Mouse (Mus musculus) kidney, postnatal 0 days (tissue): Measurements from ENCODE around the gene Tbc1d1. TPM values are rescaled to one million over a fixed set of nuclear protein-coding genes. Genes with fewer than 3 reads are reported as not detected.
A peak's percentile ranks its signal among the peaks of the same experiment; 100 is the strongest.

Experiments used
- ATAC-seq: fragments of 200-750 bp; cut with Nextera tagmentation; replicated peaks from 2 replicates; pipeline ENCODE4 v1.8.0; 2017; ENCODE audit warnings: low read depth, moderate number of reproducible peaks, moderate TSS enrichment, moderate library complexity; ENCODE audit not compliant: low FRiP score
- DNase-seq: peaks from one replicate; pipeline ENCODE4 v3.0.0-alpha.2; 2016; ENCODE audit warnings: low spot score
- H3K27ac ChIP-seq: fragments of 300-500 bp; sonication (generic); 2 replicates; pipeline ENCODE4 v1.5.1; 2014; ENCODE audit warnings: mild to moderate bottlenecking
- H3K27me3 ChIP-seq: fragments of 300-500 bp; sonication (generic); 2 replicates; pipeline ENCODE4 v1.6.1; 2014; ENCODE audit warnings: low read length, mixed read lengths; ENCODE audit not compliant: insufficient read depth
- H3K36me3 ChIP-seq: fragments of 300-500 bp; sonication (generic); 2 replicates; pipeline ENCODE4 v1.6.1; 2014; ENCODE audit warnings: low read length, mixed read lengths; ENCODE audit not compliant: insufficient read depth
- H3K4me1 ChIP-seq: fragments of 300-500 bp; sonication (generic); replicated peaks from 2 replicates; pipeline ENCODE4 v1.6.1; 2014; ENCODE audit warnings: antibody characterized with exemption, low read length, mixed read lengths; ENCODE audit not compliant: insufficient read depth
- H3K4me2 ChIP-seq: fragments of 300-500 bp; sonication (generic); 2 replicates; pipeline ENCODE4 v1.6.1; 2014; ENCODE audit warnings: mild to moderate bottlenecking, low read length, moderate library complexity, mixed read lengths
- H3K4me3 ChIP-seq: fragments of 300-500 bp; sonication (generic); replicated peaks from 2 replicates; pipeline ENCODE4 v1.5.1; 2014; ENCODE audit warnings: low read depth, low read length
- H3K9ac ChIP-seq: fragments of 300-500 bp; sonication (generic); 2 replicates; pipeline ENCODE4 v1.6.1; 2014; ENCODE audit warnings: low read depth, low read length
- H3K9me3 ChIP-seq: fragments of 300-500 bp; sonication (generic); replicated peaks from 2 replicates; pipeline ENCODE4 v1.6.1; 2016; ENCODE audit warnings: low read length, inconsistent platforms, mixed read lengths
- CTCF ChIP-seq: IDR thresholded peaks from 2 replicates; pipeline ENCODE4 v1.5.1; 2016; ENCODE audit warnings: antibody characterized with exemption, low read depth, mild to moderate bottlenecking, moderate library complexity
- WGBS: fragments of 180-500 bp; shearing (Covaris S2); extraction: QIAGEN DNeasy Blood & Tissue Kit; methylation state at CpG from one replicate; pipeline ENCODE4 v1.1.7; 2014; 5-methylcytosine and 5-hydroxymethylcytosine counted together
- polyA plus RNA-seq: library from polyadenylated mRNA; unstranded; fragments of >200 nt; fragmentation: Nextera tagmentation; extraction: Ambion mirVana; gene quantifications from 2 replicates; pipeline ENCODE4 v1.2.1, GENCODE M21; 2015

Gene Tbc1d1
- polyA plus RNA-seq, 1 experiment from 2014 or later, result 26.2 TPM

DNA sequence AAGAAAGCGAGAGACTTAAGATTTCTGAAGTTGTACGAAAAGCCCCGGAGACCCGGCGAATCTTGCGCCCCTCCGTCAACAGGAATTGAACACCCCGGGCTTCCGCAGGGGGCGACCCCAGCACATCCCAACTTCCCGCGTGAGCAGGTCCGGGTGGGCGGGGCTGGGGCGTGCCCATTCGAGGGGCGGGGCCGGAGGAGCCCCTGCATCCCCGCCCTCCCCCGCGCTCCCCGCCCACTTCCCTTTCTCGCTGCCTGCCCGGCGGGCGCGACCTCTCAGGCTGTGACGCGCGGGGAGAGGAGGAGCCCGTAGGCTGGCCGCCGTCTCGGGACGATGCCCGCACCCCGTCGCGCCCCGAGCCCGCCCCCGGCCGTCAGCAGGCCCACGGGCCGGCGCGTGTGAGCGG, 74.0 kb downstream of the Tbc1d1 start:
- Histone ChIP-seq H3K27me3 (no peaks in the 10 kb centered on the region), H3K27ac (peak overlapping the region; percentile 77), H3K4me3 (peak overlapping the region; percentile 71), H3K9me3 (no peaks in the 10 kb centered on the region), H3K4me1 (peaks cover 14% of the 10 kb centered on the region), H3K9ac (peak overlapping the region; percentile 82), H3K4me2 (peak overlapping the region; percentile 96), H3K36me3 (no peaks in the 10 kb centered on the region)
- 0 out of 2 replicates have a peak, but pooled peaks have one; percentile 1 for TF ChIP-seq CTCF
- peak; percentile 96 for ATAC-seq
- peak; percentile 96 for DNase-seq
- WGBS, result 1% methylated on average over 44 of the region's 48 CpGs

DNA sequence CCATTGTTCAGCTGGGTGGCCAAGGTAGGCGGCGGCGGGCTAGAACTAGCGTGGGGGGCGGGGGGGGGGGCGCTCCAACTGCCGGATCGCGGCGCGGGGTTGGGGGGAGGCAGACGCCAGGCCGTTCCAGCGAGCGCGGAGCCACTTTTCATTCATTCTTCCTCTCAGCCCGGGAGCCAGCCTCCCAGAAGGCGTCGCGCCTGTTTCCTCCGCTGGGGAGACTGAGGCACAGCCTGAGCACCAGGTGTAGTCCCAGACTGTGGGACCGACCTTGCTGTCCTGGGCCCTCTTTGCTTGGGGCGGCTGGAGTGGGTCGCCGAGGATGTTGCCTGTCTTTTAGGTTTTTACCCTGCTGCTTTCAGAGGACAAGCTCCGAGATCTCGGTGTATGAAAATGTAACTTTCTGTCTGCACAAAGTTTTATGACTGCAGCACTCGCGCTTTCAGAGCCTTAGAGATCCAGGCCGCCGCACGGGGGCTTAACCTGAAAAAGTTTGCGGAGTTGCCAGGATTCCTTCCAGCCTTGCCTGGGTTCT, 74.5 kb downstream of the Tbc1d1 start:
- no peak for DNase-seq
- WGBS, result under 1% methylated on average over 23 of the region's 33 CpGs
- H3K36me3 ChIP-seq, result no peaks in the 10 kb centered on the region
- H3K4me1 ChIP-seq, result peaks cover 16% of the 10 kb centered on the region
- H3K4me2 ChIP-seq, result peak overlapping the region; percentile 96
- H3K27me3 ChIP-seq, result no peaks in the 10 kb centered on the region
- H3K27ac ChIP-seq, result peak overlapping the region; percentile 77
- no peaks in the 10 kb centered on the region for H3K9me3 ChIP-seq
- ATAC-seq, result peak; percentile 38; the same call in 1 of the 2 replicates
- TF ChIP-seq CTCF, result no peak
- peak overlapping the region; percentile 82 for H3K9ac ChIP-seq
- peak overlapping the region; percentile 71 for H3K4me3 ChIP-seq

DNA sequence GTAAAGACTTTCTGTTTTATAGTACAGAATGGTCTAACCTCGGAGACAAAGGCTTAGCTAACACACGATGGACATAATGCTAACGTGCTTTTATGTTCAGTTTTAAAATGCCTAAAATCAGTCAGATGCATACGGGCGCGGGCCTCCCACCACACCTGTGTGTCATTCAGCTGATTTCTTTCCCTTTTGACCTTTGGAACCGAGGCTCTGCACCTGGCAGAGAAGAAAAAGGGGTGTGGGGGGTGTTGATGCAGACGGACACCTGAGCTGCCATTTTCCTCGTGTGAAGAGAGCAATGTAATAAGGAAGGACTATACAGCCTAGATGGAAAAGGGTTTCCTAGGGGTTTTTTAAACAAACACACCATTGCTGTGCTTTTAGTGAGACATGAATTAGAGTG, 76.8 kb downstream of the Tbc1d1 start:
- H3K27me3 ChIP-seq, result no peaks in the 10 kb centered on the region
- no peak overlapping the region for H3K27ac ChIP-seq
- DNase-seq, result no peak
- H3K9me3 ChIP-seq, result no peaks in the 10 kb centered on the region
- 72% methylated on average over 9 of the region's 9 CpGs for WGBS
- H3K4me2 ChIP-seq, result no peak overlapping the region
- ATAC-seq, result no peak
- H3K4me3 ChIP-seq, result no peak overlapping the region
- peaks cover 18% of the 10 kb centered on the region for H3K4me1 ChIP-seq
- no peaks in the 10 kb centered on the region for H3K36me3 ChIP-seq
- H3K9ac ChIP-seq, result no peak overlapping the region
- TF ChIP-seq CTCF, result no peak

DNA sequence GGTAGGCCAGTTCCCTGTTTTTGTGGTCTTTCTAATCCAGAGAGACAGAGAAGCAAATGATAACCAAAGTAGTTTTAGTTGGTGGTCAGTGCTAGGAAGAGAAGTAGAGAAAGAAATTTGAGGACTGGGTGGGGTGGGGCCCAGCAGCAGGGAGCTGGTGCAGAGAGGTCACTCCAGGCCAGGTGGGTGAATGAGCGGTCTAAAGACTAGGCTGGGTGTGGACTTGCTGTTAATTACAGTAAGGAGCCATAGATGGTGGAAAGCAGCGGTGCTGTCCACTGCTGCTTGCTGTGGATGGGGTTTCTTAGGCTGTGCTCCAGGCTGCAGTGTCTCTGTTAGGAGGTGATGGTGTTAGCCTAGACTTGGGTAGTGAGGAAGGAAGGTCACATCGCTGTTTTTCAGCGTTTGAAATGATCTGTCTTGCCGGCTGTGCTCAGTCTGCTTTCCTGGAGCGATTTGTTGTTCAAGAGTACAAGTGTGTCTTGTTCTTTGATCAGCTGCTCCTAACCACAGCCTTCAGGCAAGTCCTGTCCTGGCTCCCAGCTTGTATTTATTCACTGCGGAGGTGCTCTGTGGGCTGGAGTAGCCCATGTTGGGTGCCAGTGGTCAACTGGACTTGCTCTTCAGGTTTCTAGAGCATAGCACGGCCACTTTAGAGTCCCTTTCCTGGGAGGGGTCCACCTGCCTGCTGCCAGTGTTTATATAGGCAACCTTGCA, 78.3 kb downstream of the Tbc1d1 start:
- Histone ChIP-seq H3K4me1 (peaks cover 16% of the 10 kb centered on the region), H3K9ac (no peak overlapping the region), H3K27me3 (no peaks in the 10 kb centered on the region), H3K4me3 (no peak overlapping the region), H3K4me2 (no peak overlapping the region), H3K27ac (peak overlapping the region; percentile 68), H3K9me3 (no peaks in the 10 kb centered on the region), H3K36me3 (no peaks in the 10 kb centered on the region)
- WGBS, result 49% methylated on average over 8 of the region's 8 CpGs
- ATAC-seq (no peak), DNase-seq (no peak)
- TF ChIP-seq CTCF, result no peak

GRCm38 (mm10) chr5:64235250-64235649, 79.1 kb downstream of the Tbc1d1 start:
- no peak overlapping the region for H3K27ac ChIP-seq
- H3K36me3 ChIP-seq, result no peaks in the 10 kb centered on the region
- H3K9ac ChIP-seq, result no peak overlapping the region
- no peak overlapping the region for H3K4me3 ChIP-seq
- no peak overlapping the region for H3K4me2 ChIP-seq
- H3K27me3 ChIP-seq, result no peaks in the 10 kb centered on the region
- 68% methylated on average over 3 of the region's 3 CpGs for WGBS
- H3K9me3 ChIP-seq, result no peaks in the 10 kb centered on the region
- TF ChIP-seq CTCF, result no peak
- ATAC-seq (0 out of 2 replicates have a peak, but pooled peaks have one; percentile 14), DNase-seq (peak; percentile 22)
- H3K4me1 ChIP-seq, result peaks cover 12% of the 10 kb centered on the region

- Histone ChIP-seq H3K4me2 (no peak overlapping the region), H3K9me3 (no peaks in the 10 kb centered on the region), H3K4me3 (no peak overlapping the region), H3K36me3 (no peaks in the 10 kb centered on the region), H3K9ac (no peak overlapping the region), H3K4me1 (peaks cover 19% of the 10 kb centered on the region), H3K27ac (no peak overlapping the region), H3K27me3 (no peaks in the 10 kb centered on the region)
- ATAC-seq (no peak), DNase-seq (no peak)
- 67% methylated on average over 7 of the region's 7 CpGs for WGBS
- TF ChIP-seq CTCF, result no peak
Measured at GRCm38 (mm10) chr5:64236561-64236960, 80.5 kb downstream of the Tbc1d1 start.
